In genomic region chrX:37191105-37191743, GRCm38 (mm10) we compare ENCODE assay signal across 8 mouse cellular contexts. TPM values are rescaled to one million over a fixed set of nuclear protein-coding genes. Genes with fewer than 3 reads are reported as not detected.
DNase-seq lines count a peak whose midpoint lies in the region; ATAC-seq lines count a peak whose summit lies in the region.

Ndufa1 (minus strand) TSS chrX:37191163.
Rnf113a1 (plus strand) TSS chrX:37191245.

- no peaks in the 10 kb centered on the region for H3K9me3 ChIP-seq in hindbrain, embryonic 14.5 days (ENCODE audit: control insufficient read depth, low read length)

- H3K27ac ChIP-seq in hindbrain, embryonic 14.5 days = peak within 1 kb of the TSS; percentile 86

- H3K4me3 ChIP-seq in hindbrain, embryonic 14.5 days (replicated peaks; ENCODE audit: low read length) = peak within 1 kb of the TSS; percentile 52

- DNase-seq in R1 (ENCODE audit: low read depth, low spot score) = peak; percentile 79
- DNase-seq in cerebellum, postnatal 14 days = peak; percentile 86
- DNase-seq in frontal cortex, postnatal 25 days (ENCODE audit: low spot score in 2 of 2) = peak; percentile 50 to 67
- DNase-seq in hindbrain, embryonic 14.5 days (ENCODE audit: low spot score) = peak; percentile 79
- DNase-seq in layer of hippocampus, postnatal 25 days (ENCODE audit: extremely low spot score in 1 of 2, low spot score in 1 of 2) = peak; percentile 67 to 71
- peak; percentile 78 for DNase-seq in lung, postnatal 14 days
- DNase-seq in ovary, postnatal 36 days (ENCODE audit: low spot score) = peak; percentile 80
- peak; percentile 87 for DNase-seq in thymus, postnatal 14 days

- ATAC-seq in hindbrain, embryonic 14.5 days (ENCODE audit: low FRiP score) = peak; percentile 91

- H3K9ac ChIP-seq in hindbrain, embryonic 14.5 days = peak within 1 kb of the TSS; percentile 68

- H3K4me1 ChIP-seq in hindbrain, embryonic 14.5 days (replicated peaks; ENCODE audit: control insufficient read depth, insufficient read depth, low read length) = peaks cover 4% of the 10 kb centered on the region; the same call in 1 of the 2 replicates

- 18% methylated on average over 63 of the region's 63 CpGs for WGBS in hindbrain, embryonic 14.5 days

- no peaks in the 10 kb centered on the region; the same call in 1 of the 2 replicates for H3K36me3 ChIP-seq in hindbrain, embryonic 14.5 days (replicated peaks; ENCODE audit: control insufficient read depth, insufficient read depth)

- peak within 1 kb of the TSS; percentile 57 for H3K4me2 ChIP-seq in hindbrain, embryonic 14.5 days (replicated peaks)

- H3K27me3 ChIP-seq in hindbrain, embryonic 14.5 days (ENCODE audit: control insufficient read depth, insufficient read depth, low read length) = no peaks in the 10 kb centered on the region

RNA-seq across cellular contexts. Expression of gene Ndufa1, which starts in this region (rescaled TPM):
- 720 and 850 TPM in 2 replicates for polyA plus RNA-seq in hindbrain, embryonic 14.5 days (2014; fragmentation: Nextera tagmentation; extraction: Ambion mirVana)
- 100 to 1,000 TPM; 225 to 256 TPM for total RNA-seq in layer of hippocampus, postnatal 25 days (2021)

RNA-seq across cellular contexts. Expression of gene Rnf113a1, which starts in this region (rescaled TPM):
- 23.3 and 28.3 TPM in 2 replicates for polyA plus RNA-seq in hindbrain, embryonic 14.5 days (2014; fragmentation: Nextera tagmentation; extraction: Ambion mirVana)
- total RNA-seq in layer of hippocampus, postnatal 25 days (2021) = 1 to 10 TPM; 7.3 TPM

Comparison
In these comparisons a context has a peak if more than half of its experiments do, and no peak if none do; other contexts are left out.
1. Peak in every context shown above with its lines: DNase-seq, ATAC-seq, H3K4me3 ChIP-seq and H3K27ac ChIP-seq.